Mouse (Mus musculus): ENCODE measurements around the gene Pik3r4. TPM values are rescaled to one million over a fixed set of nuclear protein-coding genes. Genes with fewer than 3 reads are reported as not detected.
"Not testable (repeated sequence)": the region's sequence is repeated elsewhere in the genome, so short reads cannot be mapped to it uniquely, and the experiment has no call there.

The Pik3r4 gene
- polyA plus RNA-seq (2017; shearing (Covaris generic)): 10 to 100 TPM; 16.4 to 16.6 TPM

DNA sequence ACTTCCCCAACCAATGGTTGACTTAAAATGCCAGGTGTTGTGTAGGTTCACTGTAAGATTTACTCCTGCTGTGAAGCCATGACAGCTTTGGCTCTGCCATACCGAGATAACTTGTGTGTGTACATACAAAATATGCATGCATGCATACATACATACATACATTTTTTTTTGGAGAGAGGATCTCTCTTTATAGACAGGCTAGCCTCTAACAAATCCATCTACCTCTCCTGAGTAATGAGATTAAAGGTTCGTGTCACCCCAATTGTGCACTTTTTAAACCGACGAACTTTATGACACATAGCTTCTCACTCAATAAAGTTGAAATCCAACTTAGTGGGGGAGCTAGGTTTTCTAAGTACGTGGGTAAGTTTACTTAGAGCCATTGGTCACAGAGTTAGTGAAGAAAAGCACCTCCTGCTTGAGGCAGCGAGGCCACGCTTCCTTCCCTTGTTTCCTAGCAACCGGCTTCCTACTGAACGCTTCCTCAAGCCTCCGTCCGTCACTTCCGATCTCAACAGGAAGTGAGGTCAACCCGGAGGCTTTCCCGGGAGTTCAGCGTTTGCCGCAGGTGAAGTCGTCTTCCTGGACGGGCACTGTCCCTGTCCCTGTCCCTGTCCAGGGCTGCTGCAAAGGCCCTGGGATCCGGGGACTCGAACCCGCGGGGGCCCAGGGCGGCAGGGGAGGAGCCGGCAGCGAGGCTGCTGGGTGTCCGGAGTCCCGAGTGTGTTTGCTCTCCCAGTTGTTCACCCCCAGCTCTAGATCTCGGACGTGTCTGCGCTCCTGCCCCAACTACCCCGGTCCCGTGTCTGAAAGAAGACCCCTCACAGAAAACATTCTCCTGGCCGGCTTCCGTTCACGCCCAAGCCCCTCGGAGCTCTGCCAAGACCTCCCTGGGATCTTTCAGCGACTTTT, at the start of gene Pik3r4:
Gene Pik3r4 (plus strand): TSS at position 519 of the 912 bp plus-strand sequence.
- peak; percentile 99 for ATAC-seq

- ATAC-seq: no peak
Measured at GRCm38 (mm10) chr9:105598906-105599305, 43.9 kb upstream of the Pik3r4 start.

- no peak for ATAC-seq
Measured at GRCm38 (mm10) chr9:105611980-105612771, 30.6 kb upstream of the Pik3r4 start.

GRCm38 (mm10) chr9:105612919-105613318, 29.9 kb upstream of the Pik3r4 start:
- no peak for ATAC-seq

DNA sequence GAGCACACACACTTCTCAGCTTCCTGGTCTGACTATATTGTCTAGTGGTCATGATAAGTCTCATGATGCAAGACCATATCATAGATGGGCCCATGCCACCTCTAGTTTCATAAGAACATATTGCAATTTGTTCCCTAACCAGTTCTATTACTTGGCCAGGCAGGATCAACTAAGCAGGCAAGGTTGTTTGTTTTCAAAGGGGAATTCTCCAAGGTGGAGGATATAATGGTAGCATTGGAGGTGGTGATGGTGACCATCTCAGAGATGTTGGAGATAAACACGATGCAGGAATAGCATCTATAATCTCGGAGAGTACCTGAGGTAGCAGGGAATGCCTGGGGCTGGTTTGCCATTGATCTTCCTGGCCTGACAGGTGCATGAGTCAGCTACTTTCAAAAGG, 26.8 kb upstream of the Pik3r4 start:
- no peak for ATAC-seq

- ATAC-seq: not testable (repeated sequence)
Measured at GRCm38 (mm10) chr9:105617274-105617673, 25.5 kb upstream of the Pik3r4 start.

- ATAC-seq: no peak
Measured at GRCm38 (mm10) chr9:105633961-105634360, 8.8 kb upstream of the Pik3r4 start.

DNA sequence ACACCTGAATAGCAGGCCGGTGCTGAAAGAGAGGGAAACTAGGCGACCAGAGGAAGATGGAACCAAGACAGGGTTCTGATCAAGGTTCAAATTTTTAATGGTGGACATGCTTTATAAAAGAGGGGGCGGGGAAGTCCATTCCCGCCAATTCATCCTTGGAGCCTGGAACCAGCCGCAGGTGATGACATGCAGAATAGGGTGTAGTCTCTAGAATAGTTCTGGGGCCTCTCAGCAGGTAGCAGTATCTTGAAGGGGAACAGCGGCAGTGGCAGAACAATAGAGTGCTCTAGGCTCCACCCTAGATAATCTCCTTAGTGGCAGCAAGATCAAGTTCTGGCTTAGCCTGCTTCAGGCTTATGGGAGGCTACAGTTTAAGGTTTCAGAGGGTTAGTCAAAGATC, 1.4 kb upstream of the Pik3r4 start:
- ATAC-seq: not testable (repeated sequence)

GRCm38 (mm10) chr9:105656189-105656588, 13.4 kb downstream of the Pik3r4 start:
- no peak for ATAC-seq

- ATAC-seq: no peak
Measured at GRCm38 (mm10) chr9:105658216-105658615, 15.4 kb downstream of the Pik3r4 start.

- no peak for ATAC-seq
Measured at GRCm38 (mm10) chr9:105659877-105660276, 17.1 kb downstream of the Pik3r4 start.

DNA sequence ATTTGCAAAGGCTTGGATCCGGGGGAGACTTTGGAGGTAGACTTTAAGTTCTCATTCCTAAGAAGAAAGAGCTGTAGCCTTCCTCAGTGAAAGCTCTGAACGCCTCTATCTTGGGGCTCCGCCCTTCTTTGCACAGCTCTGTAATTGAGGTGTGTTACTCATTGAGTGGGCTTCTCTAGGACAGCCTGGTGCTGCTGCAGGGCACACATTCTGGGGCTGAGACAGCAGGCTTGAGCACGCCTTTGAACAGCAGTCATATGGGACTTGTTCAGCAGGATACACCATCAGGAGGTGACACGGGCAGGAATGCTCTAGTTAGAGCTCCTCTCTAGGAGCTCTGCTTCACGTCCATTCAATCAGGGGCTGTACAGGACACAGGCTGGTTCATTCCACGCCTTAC, 22.5 kb downstream of the Pik3r4 start:
- ATAC-seq: no peak

DNA sequence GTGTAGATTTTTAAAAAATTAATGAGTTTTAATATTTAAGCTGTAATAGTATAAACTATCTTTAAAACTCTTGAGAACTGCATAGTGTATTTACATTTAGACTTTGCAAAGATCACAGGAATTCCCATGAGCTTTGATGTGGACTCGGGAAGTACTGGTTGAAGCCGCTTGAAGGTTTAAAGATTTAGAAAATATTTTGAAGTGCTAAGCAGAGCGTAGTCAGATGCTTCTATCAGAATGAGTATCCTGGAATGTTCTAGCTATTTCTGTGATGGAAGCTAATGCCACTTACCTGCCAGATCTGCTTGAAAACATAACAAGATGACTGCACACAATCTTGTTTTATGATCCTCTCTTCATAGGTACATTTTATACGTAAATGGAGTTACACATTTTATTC, 28.1 kb downstream of the Pik3r4 start:
- no peak for ATAC-seq

DNA sequence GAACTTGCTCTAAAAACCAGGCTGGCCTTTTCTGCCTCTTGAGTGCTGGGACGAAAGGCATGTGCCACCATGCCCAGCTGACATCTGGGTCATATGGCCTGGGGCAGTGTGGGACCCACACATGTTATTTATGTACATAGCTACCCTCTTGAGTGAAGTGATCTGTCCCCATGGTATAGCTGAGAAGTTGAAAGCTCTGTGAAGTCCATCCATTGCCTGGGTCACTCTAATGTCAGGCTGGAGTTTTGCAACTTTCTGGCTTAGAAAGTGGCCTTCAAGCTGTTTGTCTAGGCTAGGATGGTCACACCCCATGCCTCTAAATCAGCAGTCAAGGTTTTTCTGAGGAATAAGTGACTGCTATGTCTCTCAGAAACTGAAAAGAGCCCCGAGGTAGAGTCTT, 29.3 kb downstream of the Pik3r4 start:
- ATAC-seq: no peak

GRCm38 (mm10) chr9:105675941-105676340, 33.2 kb downstream of the Pik3r4 start:
- no peak for ATAC-seq

GRCm38 (mm10) chr9:105681386-105681785, 38.6 kb downstream of the Pik3r4 start:
- no peak for ATAC-seq

DNA sequence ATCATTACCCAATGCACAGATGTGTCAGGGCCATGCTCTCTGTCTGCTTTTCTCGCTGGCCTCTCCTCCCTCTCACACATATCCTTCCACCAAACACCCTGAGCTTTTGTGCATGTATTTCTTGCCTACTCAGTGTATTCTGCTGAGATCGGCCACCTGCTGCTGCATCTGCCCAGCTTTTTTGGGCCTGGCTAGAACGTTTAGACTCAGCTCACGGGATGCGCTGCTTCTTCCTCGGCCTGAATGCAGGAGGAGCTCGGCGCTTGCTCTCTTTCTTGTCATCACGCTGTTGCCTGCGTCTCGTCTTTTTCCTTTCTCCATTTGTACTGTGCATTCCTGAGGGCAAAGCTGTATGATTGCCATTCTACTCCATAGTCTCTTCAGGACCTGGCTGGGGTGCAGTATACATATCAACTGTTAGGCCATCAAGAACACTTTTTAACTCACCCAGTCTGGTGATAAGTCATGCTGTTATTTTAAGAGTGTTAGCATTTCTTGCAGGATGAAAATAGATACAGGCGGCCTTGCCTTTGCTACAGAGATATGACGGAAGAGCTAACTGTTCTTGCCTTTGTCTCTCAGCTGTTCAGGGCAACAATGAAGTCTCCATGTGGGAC, 41.9 kb downstream of the Pik3r4 start:
- ATAC-seq: no peak

GRCm38 (mm10) chr9:105689485-105689884, 46.7 kb downstream of the Pik3r4 start:
- no peak for ATAC-seq

DNA sequence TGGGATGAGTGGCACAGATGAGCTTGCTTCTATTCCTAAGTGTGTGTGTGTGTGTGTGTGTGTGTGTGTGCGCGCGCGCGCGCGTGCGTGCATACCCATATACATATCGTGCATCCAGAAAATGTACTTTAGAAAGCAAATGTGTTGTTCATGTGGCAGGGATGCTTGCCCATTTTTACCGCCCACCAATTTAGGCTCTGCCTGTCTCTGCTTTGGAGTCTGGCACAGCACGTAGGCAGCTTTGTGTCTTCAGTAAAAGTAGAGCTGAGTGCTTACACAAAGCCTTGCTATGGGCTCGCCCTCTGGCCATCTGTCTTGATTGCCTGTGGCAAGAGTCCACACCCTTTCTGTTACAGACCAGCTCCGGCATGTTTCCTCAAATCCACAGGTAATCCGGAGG, 49.7 kb downstream of the Pik3r4 start:
- no peak for ATAC-seq

DNA sequence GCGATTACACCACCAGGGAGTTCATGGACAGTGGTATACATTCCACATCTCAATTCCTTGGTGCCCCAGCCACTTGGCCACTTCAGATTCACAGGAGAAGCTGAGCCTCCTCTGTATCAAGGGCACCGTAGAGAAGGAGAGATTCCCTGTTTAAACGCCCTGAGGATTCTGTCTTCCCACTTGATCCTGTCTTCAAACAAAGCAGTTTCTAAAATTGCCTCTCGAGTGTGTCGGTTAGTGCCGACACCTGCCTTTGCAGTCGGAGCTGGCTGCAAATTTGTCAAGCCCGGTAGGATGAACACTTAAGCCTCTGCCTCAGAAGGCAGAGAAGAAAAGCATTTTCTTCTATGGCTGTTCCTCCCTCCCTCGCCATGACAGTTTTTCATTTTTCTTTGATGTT, 50.3 kb downstream of the Pik3r4 start:
- no peak for ATAC-seq

GRCm38 (mm10) chr9:105693854-105694253, 51.1 kb downstream of the Pik3r4 start:
- no peak for ATAC-seq

- ATAC-seq: no peak
Measured at GRCm38 (mm10) chr9:105696818-105697564, 54.2 kb downstream of the Pik3r4 start.
